Mouse (Mus musculus) forebrain, embryonic 14.5 days (tissue): ENCODE data around the gene Gm44503. TPM values are rescaled to one million over a fixed set of nuclear protein-coding genes. Genes with fewer than 3 reads are reported as not detected.

Experiments
- microRNA-seq: library from miRNA; unstranded; fragments of <30 nt; microRNA quantifications from one replicate; pipeline ENCODE4, GENCODE M21; 2016
- polyA plus RNA-seq: library from polyadenylated mRNA; unstranded; fragments of >200 nt; fragmentation: Nextera tagmentation; extraction: Ambion mirVana; gene quantifications from 2 replicates; pipeline ENCODE4 v1.2.1, GENCODE M21; 2014

Gm44503 gene
- polyA plus RNA-seq, 1 experiment from 2014 or later, result not detected

Small RNA genes within 50 kb of the gene (microRNA-seq; reads per million reads assigned to microRNA genes)
- not detected for gene Gm27353

Other genes starting within 250 kb of the Gm44503 start
- gene Prtg, start 152.0 kb upstream of the Gm44503 start, polyA plus RNA-seq, result 0.36 TPM in 2 replicates
- gene Pygo1, start 33.2 kb upstream of the Gm44503 start, polyA plus RNA-seq, result 10.8 and 13.8 TPM in 2 replicates
- 2.1 and 2.3 TPM in 2 replicates for gene Dyx1c1, start 67 bp upstream of the Gm44503 start, polyA plus RNA-seq
- gene Ccpg1os, start 26.5 kb downstream of the Gm44503 start, polyA plus RNA-seq, result 26.0 and 28.2 TPM in 2 replicates
- 29.5 and 39.8 TPM in 2 replicates for gene Ccpg1, start 26.6 kb downstream of the Gm44503 start, polyA plus RNA-seq
- gene Pigb, start 81.5 kb downstream of the Gm44503 start, polyA plus RNA-seq, result 11.1 and 12.7 TPM in 2 replicates
- 0.51 and 0.69 TPM in 2 replicates for gene Rab27a, start 86.0 kb downstream of the Gm44503 start, polyA plus RNA-seq
- not detected in 2 replicates for gene Khdc3, start 143.0 kb downstream of the Gm44503 start, polyA plus RNA-seq
- not detected in 2 replicates for gene Gm20509, start 143.6 kb downstream of the Gm44503 start, polyA plus RNA-seq
- gene Rsl24d1, start 154.6 kb downstream of the Gm44503 start, polyA plus RNA-seq, result 135 and 138 TPM in 2 replicates